Mouse (Mus musculus) G1E (cell line): Measurements from ENCODE around the gene Wdr19. TPM values are rescaled to one million over a fixed set of nuclear protein-coding genes. Genes with fewer than 3 reads are reported as not detected.
"Not testable (repeated sequence)": the region's sequence is repeated elsewhere in the genome, so short reads cannot be mapped to it uniquely, and the experiment has no call there.

ENCODE experiments used
- ATAC-seq: 2 replicates; pipeline ENCODE4 v1.8.0; 2016; ENCODE audit warnings: mild to moderate bottlenecking; ENCODE audit not compliant: insufficient number of reproducible peaks, poor library complexity, low FRiP score, severe bottlenecking; ENCODE audit errors: extremely low read depth
- DNase-seq: peaks from one replicate; pipeline ENCODE4 v3.0.0; 2012; ENCODE audit warnings: low spot score
- H3K27me3 ChIP-seq: 2 replicates; pipeline ENCODE4 v1.6.1; 2012; ENCODE audit warnings: mild to moderate bottlenecking, low read length, inconsistent platforms; ENCODE audit not compliant: insufficient read depth
- H3K36me3 ChIP-seq: replicated peaks from 2 replicates; pipeline ENCODE3; 2012; ENCODE audit warnings: mild to moderate bottlenecking, inconsistent platforms
- H3K4me1 ChIP-seq: 2 replicates; pipeline ENCODE4 v1.6.1; 2012; ENCODE audit warnings: low read depth, low read length, inconsistent platforms, mixed read lengths; ENCODE audit not compliant: insufficient read depth
- H3K4me3 ChIP-seq: 2 replicates; pipeline ENCODE4 v1.5.1; 2012; ENCODE audit warnings: low read depth, mild to moderate bottlenecking, inconsistent platforms, low read length, moderate library complexity, mixed read lengths
- H3K9me3 ChIP-seq: replicated peaks from 2 replicates; pipeline ENCODE4 v1.6.1; 2012; ENCODE audit warnings: inconsistent platforms
- CTCF ChIP-seq: IDR thresholded peaks from 2 replicates; pipeline ENCODE4 v1.5.1; 2012; ENCODE audit warnings: low read depth, low read length, inconsistent platforms, mixed read lengths
- GATA1 ChIP-seq: IDR thresholded peaks from 2 replicates; pipeline ENCODE4 v1.6.1; 2012; ENCODE audit warnings: borderline replicate concordance, low read length, inconsistent platforms, mixed read lengths
- GATA2 ChIP-seq: IDR thresholded peaks from 2 replicates; pipeline ENCODE4 v1.6.1; 2012; ENCODE audit warnings: low read depth, low read length, inconsistent platforms, borderline replicate concordance
- POLR2AphosphoS5 ChIP-seq: IDR thresholded peaks from 2 replicates; pipeline ENCODE4 v1.6.1; 2012; ENCODE audit warnings: low read depth, low read length, inconsistent platforms; ENCODE audit not compliant: insufficient replicate concordance
- TAL1 ChIP-seq: conservative IDR thresholded peaks from 2 replicates; pipeline ENCODE4 v1.6.1; 2012; ENCODE audit warnings: low read depth, low read length, inconsistent platforms, mixed read lengths
- polyA plus RNA-seq: library from polyadenylated mRNA; stranded (reverse); fragments of >175 nt; gene quantifications from 2 replicates; pipeline ENCODE4 v1.2.3, GENCODE M21; 2012
- total RNA-seq, 2 experiments: library from RNA; stranded (forward) in 1 of 2; stranded (reverse) in 1 of 2; fragments of 200-1000 nt in 1 of 2; fragments of >200 nt in 1 of 2; fragmentation: Nextera tagmentation in 1 of 2; gene quantifications; 2 replicates each; pipeline ENCODE4 v1.2.3; 2014 to 2017

The Wdr19 gene
- total and polyA plus RNA-seq, 3 experiments, result 0.49 to 8.7 (median 6.3) TPM

DNA sequence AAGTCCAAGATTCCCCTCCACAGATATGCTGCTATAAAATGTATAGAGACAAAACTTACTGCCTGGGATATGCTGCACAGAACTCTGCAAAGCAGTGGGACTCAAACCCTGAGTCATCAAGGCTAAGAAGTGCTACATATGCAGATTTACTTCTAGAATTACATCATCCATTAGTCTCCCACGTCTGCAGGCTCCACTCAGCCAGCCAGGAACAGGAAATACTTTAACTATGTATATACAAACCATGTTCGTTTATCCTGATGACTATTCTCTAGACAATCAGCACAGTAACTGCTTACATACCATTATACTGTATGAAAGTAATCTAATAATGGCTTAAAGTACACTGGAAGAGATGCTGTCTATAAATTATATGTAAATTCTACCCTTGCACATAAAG, 94.8 kb downstream of the Wdr19 start:
- ATAC-seq (no peak), DNase-seq (no peak)
- no peaks in the 10 kb centered on the region for H3K27me3 ChIP-seq
- peaks cover 13% of the 10 kb centered on the region for H3K4me1 ChIP-seq
- TF ChIP-seq CTCF (no peak), GATA1 (no peak), TAL1 (no peak), GATA2 (no peak), POLR2AphosphoS5 (no peak)
- no peaks in the 10 kb centered on the region for H3K9me3 ChIP-seq
- no peak overlapping the region for H3K4me3 ChIP-seq
- peaks cover 87% of the 10 kb centered on the region for H3K36me3 ChIP-seq

DNA sequence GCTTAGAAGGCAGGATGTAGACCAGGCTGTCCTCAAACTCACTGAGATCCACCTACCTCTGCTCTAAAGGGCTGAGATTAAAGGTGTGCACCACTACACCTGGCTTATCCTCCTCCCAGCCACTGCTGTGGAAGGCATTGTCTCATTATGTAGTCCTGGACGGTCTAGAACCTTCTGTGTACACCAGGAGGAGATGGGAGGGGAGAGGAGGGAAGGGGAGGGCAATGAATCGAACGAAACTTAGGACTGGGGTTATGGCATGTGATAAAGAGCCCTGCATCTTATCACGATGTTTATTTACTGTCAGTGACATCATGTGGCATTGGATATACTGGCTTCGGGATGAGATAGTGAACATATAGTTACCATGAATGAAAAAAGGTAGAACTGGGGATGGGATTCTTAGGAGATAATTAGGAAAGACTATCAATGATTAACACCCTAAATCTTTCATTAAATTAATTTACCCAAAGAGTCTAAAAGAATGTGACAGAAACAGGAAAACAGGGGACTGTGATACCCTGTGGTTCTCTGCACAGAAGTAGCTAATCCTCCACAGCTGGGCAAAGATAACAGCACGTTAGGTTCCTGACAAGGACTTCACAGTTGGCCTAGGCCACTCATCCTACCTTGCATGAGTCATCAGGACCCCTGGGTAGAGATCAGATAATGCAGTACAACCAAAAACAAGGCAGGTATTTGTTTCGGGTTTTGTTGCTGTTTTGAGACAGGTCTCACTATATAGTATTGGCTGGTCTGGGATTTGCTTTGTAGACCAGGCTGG, 98.9 kb downstream of the Wdr19 start:
- peak; percentile 72 for ATAC-seq
- no peak for DNase-seq
- Histone ChIP-seq H3K27me3 (no peaks in the 10 kb centered on the region), H3K4me1 (peaks cover 32% of the 10 kb centered on the region), H3K36me3 (peaks cover 86% of the 10 kb centered on the region), H3K4me3 (no peak overlapping the region), H3K9me3 (no peaks in the 10 kb centered on the region)
- TF ChIP-seq GATA2, result no peak
- TF ChIP-seq TAL1, result no peak
- TF ChIP-seq GATA1, result no peak
- TF ChIP-seq POLR2AphosphoS5, result no peak
- TF ChIP-seq CTCF, result no peak

DNA sequence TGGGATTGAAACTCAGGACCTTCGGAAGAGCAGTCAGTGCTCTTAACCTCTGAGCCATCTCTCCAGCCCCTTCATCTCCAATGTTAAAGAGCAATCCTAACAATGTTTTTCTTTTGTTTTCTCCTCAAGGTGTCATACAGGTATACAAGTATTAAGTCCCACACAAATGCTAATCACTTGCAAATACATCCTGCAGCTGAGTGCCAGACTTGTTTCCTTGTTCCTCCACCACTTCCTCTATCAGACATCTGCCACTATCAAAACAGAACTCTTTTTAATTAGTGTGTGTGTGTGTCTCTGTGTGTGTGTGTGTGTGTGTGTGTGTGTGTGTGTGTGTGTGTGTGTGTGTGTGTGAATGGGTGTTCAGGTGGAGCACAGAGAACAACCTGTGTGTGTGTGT, 100.1 kb downstream of the Wdr19 start:
- peaks cover 87% of the 10 kb centered on the region for H3K36me3 ChIP-seq
- H3K9me3 ChIP-seq, ATAC-seq: not testable (repeated sequence)

DNA sequence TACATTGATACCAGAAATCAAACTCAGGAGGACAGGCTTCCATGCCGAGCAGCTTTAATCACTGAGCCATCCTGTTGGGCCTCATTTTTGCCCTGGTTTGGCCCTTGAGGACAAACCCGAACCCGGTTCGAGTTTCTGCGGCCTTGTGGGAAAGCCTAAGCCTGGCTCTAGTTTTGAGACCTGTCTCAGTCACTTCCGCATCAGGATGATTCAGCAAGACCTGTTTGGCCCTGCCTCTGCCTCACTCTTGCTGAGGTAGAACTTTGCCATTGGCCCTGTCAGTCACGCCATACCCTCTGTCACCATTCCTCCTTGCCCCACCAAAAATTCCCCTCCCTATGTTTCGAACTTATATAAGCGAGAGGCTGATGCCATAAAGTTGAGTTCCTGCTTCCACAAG, 100.6 kb downstream of the Wdr19 start:
- no peak for DNase-seq
- Histone ChIP-seq H3K4me1 (peaks cover 32% of the 10 kb centered on the region), H3K9me3 (no peaks in the 10 kb centered on the region), H3K36me3 (peaks cover 87% of the 10 kb centered on the region), H3K4me3 (no peak overlapping the region; the same call in 1 of the 2 replicates), H3K27me3 (no peaks in the 10 kb centered on the region)
- TF ChIP-seq GATA1 (no peak), TAL1 (no peak)
- ATAC-seq, result no peak

More for the DNA sequence above, 100.1 kb downstream of the Wdr19 start:
- not testable (repeated sequence) for H3K27me3 ChIP-seq, H3K4me3 ChIP-seq, DNase-seq
- peaks cover 32% of the 10 kb centered on the region for H3K4me1 ChIP-seq

DNA sequence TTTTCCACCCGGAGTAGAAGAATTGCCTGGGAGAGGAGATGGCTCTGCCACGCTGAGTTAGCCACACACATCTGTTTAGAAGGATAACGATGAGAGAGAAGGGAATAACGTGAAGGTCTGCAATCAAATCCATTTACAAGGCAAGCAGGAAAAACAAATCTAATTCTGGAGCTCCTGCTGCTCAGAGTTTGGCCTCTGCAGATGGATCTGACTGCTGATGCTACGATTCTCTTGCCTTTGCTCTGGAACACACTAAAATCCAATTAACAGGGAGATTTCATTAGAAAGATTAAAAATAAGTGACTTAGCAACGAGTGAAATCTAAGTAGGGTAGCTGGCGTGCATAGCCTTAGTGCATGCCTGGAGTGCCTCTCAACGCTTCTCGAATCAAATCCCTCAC, 106.0 kb downstream of the Wdr19 start:
- Histone ChIP-seq H3K9me3 (no peaks in the 10 kb centered on the region), H3K36me3 (peaks cover 84% of the 10 kb centered on the region)
- TF ChIP-seq TAL1 (no peak), POLR2AphosphoS5 (no peak), CTCF (no peak), GATA2 (no peak), GATA1 (no peak)

DNA sequence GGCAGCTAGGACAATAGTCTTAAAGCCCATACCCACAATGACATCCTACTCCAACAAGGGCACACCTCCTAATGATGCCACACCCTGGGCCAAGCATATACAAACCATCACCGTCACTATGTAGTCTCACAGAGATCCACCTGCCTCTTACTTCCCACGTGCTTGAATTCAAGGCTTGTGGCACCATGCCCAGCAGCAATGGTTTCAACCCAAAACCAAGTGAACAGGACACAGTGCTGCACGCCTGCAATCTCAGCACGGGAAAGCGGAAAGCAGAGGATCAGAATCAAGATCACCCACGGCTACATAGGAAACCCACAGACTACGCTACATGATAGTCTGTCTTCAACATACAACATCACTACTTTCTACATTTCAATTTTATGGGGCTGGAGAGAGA, 108.7 kb downstream of the Wdr19 start:
- Histone ChIP-seq H3K9me3 (no peaks in the 10 kb centered on the region), H3K27me3 (no peaks in the 10 kb centered on the region), H3K4me1 (peaks cover 9% of the 10 kb centered on the region; the same call in 1 of the 2 replicates), H3K4me3 (no peak overlapping the region), H3K36me3 (peaks cover 88% of the 10 kb centered on the region)
- TF ChIP-seq GATA1 (no peak), CTCF (no peak), POLR2AphosphoS5 (no peak)
- ATAC-seq, result no peak
- DNase-seq, result no peak

More for the DNA sequence above, 106.0 kb downstream of the Wdr19 start:
- DNase-seq, result no peak
- H3K27me3 ChIP-seq, result no peaks in the 10 kb centered on the region
- peaks cover 9% of the 10 kb centered on the region for H3K4me1 ChIP-seq
- no peak for ATAC-seq
- H3K4me3 ChIP-seq, result no peak overlapping the region

DNA sequence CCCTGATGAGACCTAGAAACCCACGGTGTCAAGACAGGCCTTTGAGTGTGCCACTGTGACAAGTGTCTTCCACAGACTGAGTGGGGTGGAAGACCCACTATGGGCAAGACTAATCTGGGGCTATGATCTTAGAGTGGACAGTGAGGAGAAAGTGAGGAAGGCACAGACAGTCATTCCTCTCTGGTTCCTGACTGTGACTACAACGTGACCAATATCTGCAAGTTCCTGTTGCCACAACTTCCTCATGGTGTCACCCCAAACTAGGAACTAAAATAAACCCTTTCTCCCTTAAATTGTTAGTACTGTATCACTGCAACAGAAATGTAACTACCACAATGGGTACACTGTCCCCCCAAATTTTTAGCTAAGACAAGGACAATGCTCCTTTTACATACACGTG, 109.4 kb downstream of the Wdr19 start:
- Histone ChIP-seq H3K4me3 (no peak overlapping the region), H3K27me3 (no peaks in the 10 kb centered on the region), H3K4me1 (peaks cover 9% of the 10 kb centered on the region; the same call in 1 of the 2 replicates), H3K36me3 (peaks cover 85% of the 10 kb centered on the region), H3K9me3 (no peaks in the 10 kb centered on the region)
- TF ChIP-seq GATA1 (no peak), CTCF (no peak), POLR2AphosphoS5 (no peak), GATA2 (no peak), TAL1 (no peak)
- ATAC-seq (no peak; the same call in 1 of the 2 replicates), DNase-seq (no peak)

Other genes with a start within 250 kb of the Wdr19 start
- not detected in 2 replicates for gene Tlr6, start 239.6 kb upstream of the Wdr19 start, total RNA-seq (2014; fragmentation: Nextera tagmentation)
- gene Tlr6, start 239.6 kb upstream of the Wdr19 start, total RNA-seq (2017), result 0.06 and 0.16 TPM in 2 replicates
- gene Tlr6, start 239.6 kb upstream of the Wdr19 start, polyA plus RNA-seq, result not detected in 2 replicates
- gene Fam114a1, start 229.6 kb upstream of the Wdr19 start, total RNA-seq (2014; fragmentation: Nextera tagmentation), result not detected in 2 replicates
- gene Fam114a1, start 229.6 kb upstream of the Wdr19 start, total RNA-seq (2017), result 0.05 and 0.06 TPM in 2 replicates
- not detected in 2 replicates for gene Fam114a1, start 229.6 kb upstream of the Wdr19 start, polyA plus RNA-seq
- gene Tmem156, start 107.6 kb upstream of the Wdr19 start, total RNA-seq (2014; fragmentation: Nextera tagmentation), result 0.78 TPM in 1 of 2 replicates, not detected in the other
- gene Tmem156, start 107.6 kb upstream of the Wdr19 start, total RNA-seq (2017), result 2.6 and 2.7 TPM in 2 replicates
- gene Tmem156, start 107.6 kb upstream of the Wdr19 start, polyA plus RNA-seq, result not detected in 2 replicates
- 4.7 TPM in 1 of 2 replicates, not detected in the other for gene Klhl5, start 92.2 kb upstream of the Wdr19 start, total RNA-seq (2014; fragmentation: Nextera tagmentation)
- gene Klhl5, start 92.2 kb upstream of the Wdr19 start, total RNA-seq (2017), result 0.12 and 0.49 TPM in 2 replicates
- gene Klhl5, start 92.2 kb upstream of the Wdr19 start, polyA plus RNA-seq, result 0.07 and 0.13 TPM in 2 replicates
- gene Rfc1, start 136.0 kb downstream of the Wdr19 start, total RNA-seq (2014; fragmentation: Nextera tagmentation), result 109 and 133 TPM in 2 replicates
- 98.5 and 111 TPM in 2 replicates for gene Rfc1, start 136.0 kb downstream of the Wdr19 start, total RNA-seq (2017)
- gene Rfc1, start 136.0 kb downstream of the Wdr19 start, polyA plus RNA-seq, result 10.4 and 33.4 TPM in 2 replicates
- not detected in 2 replicates for gene Klb, start 148.6 kb downstream of the Wdr19 start, total RNA-seq (2014; fragmentation: Nextera tagmentation)
- 0.05 and 0.17 TPM in 2 replicates for gene Klb, start 148.6 kb downstream of the Wdr19 start, total RNA-seq (2017)
- not detected in 2 replicates for gene Klb, start 148.6 kb downstream of the Wdr19 start, polyA plus RNA-seq
- 1,060 and 1,117 TPM in 2 replicates for gene Rpl9, start 191.7 kb downstream of the Wdr19 start, total RNA-seq (2014; fragmentation: Nextera tagmentation)
- 2,141 and 2,380 TPM in 2 replicates for gene Rpl9, start 191.7 kb downstream of the Wdr19 start, total RNA-seq (2017)
- gene Rpl9, start 191.7 kb downstream of the Wdr19 start, polyA plus RNA-seq, result 47.5 and 54.1 TPM in 2 replicates
- gene Lias, start 191.8 kb downstream of the Wdr19 start, total RNA-seq (2014; fragmentation: Nextera tagmentation), result 53.3 and 60.7 TPM in 2 replicates
- 40.3 and 53.1 TPM in 2 replicates for gene Lias, start 191.8 kb downstream of the Wdr19 start, total RNA-seq (2017)
- gene Lias, start 191.8 kb downstream of the Wdr19 start, polyA plus RNA-seq, result 5.4 and 10.8 TPM in 2 replicates
- gene Ugdh, start 236.3 kb downstream of the Wdr19 start, total RNA-seq (2014; fragmentation: Nextera tagmentation), result 15.6 and 21.5 TPM in 2 replicates
- gene Ugdh, start 236.3 kb downstream of the Wdr19 start, total RNA-seq (2017), result 33.9 and 43.7 TPM in 2 replicates
- 2.7 and 3.3 TPM in 2 replicates for gene Ugdh, start 236.3 kb downstream of the Wdr19 start, polyA plus RNA-seq